Mouse (Mus musculus) MEL (cell line): ENCODE measurements around the gene Emilin2. TPM values are rescaled to one million over a fixed set of nuclear protein-coding genes. Genes with fewer than 3 reads are reported as not detected.

Experiments used
- DNase-seq: peaks from one replicate; pipeline ENCODE4 v3.0.0; 2011; ENCODE audit warnings: low read depth, low spot score
- H3K27ac ChIP-seq: 2 replicates; pipeline ENCODE4 v1.5.1; 2012; ENCODE audit warnings: low read depth, mild to moderate bottlenecking, control low read depth, low read length, moderate library complexity; ENCODE audit not compliant: control insufficient read depth
- H3K27me3 ChIP-seq, 2 experiments: fragments of 150-350 bp in 1 of 2; sonication (generic) in 1 of 2; 2 replicates each; pipeline ENCODE4 v1.6.1; 2012; ENCODE audit warnings: low read length in 2 of 2, mild to moderate bottlenecking in 2 of 2, improper control_type of control experiment in 1 of 2, moderate library complexity in 1 of 2; ENCODE audit not compliant: insufficient read depth in 2 of 2, control insufficient read depth in 1 of 2
- H3K36me3 ChIP-seq, 2 experiments: 2 replicates each; pipeline ENCODE4 v1.6.1; 2012 to 2014; ENCODE audit warnings: low read length in 2 of 2, improper control_type of control experiment in 1 of 2, inconsistent platforms in 1 of 2, mild to moderate bottlenecking in 1 of 2; ENCODE audit not compliant: insufficient read depth in 2 of 2, control insufficient read depth in 1 of 2
- H3K4me1 ChIP-seq, 2 experiments: fragments of 150-350 bp in 1 of 2; sonication (generic) in 1 of 2; 2 replicates each; pipeline ENCODE4 v1.6.1; 2012; ENCODE audit warnings: low read length in 2 of 2, improper control_type of control experiment in 1 of 2, mild to moderate bottlenecking in 1 of 2; ENCODE audit not compliant: insufficient read depth in 2 of 2, control insufficient read depth in 1 of 2
- H3K4me3 ChIP-seq, 2 experiments: fragments of 150-350 bp in 1 of 2; sonication (generic) in 1 of 2; 2 replicates each; pipeline ENCODE4 v1.5.1; 2012; ENCODE audit warnings: low read depth in 2 of 2, low read length in 2 of 2, mild to moderate bottlenecking in 2 of 2, moderate library complexity in 2 of 2, control low read depth in 1 of 2, improper control_type of control experiment in 1 of 2; ENCODE audit not compliant: control insufficient read depth in 1 of 2, insufficient read depth in 1 of 2
- H3K79me2 ChIP-seq: 2 replicates; pipeline ENCODE4 v1.6.1; 2012; ENCODE audit warnings: mild to moderate bottlenecking, low read length, moderate library complexity; ENCODE audit not compliant: control insufficient read depth, poor library complexity, insufficient read depth
- H3K9ac ChIP-seq: 2 replicates; pipeline ENCODE4 v1.6.1; 2012; ENCODE audit warnings: low read depth, mild to moderate bottlenecking, control low read depth, low read length, moderate library complexity; ENCODE audit not compliant: control insufficient read depth, poor library complexity, severe bottlenecking
- H3K9me3 ChIP-seq: fragments of 150-350 bp; sonication (generic); replicated peaks from 2 replicates; pipeline ENCODE4 v1.6.1; 2012; ENCODE audit warnings: mild to moderate bottlenecking, low read length, improper control_type of control experiment, moderate library complexity; ENCODE audit not compliant: insufficient read depth
- BHLHE40 ChIP-seq: IDR thresholded peaks from 2 replicates; pipeline ENCODE4 v1.6.1; 2012; ENCODE audit warnings: low read depth, mild to moderate bottlenecking, inconsistent platforms, low read length, improper control_type of control experiment, borderline replicate concordance
- CHD1 ChIP-seq: IDR thresholded peaks from 2 replicates; pipeline ENCODE4 v1.6.1; 2012; ENCODE audit warnings: low read depth, mild to moderate bottlenecking, inconsistent platforms, low read length, improper control_type of control experiment
- CHD2 ChIP-seq: IDR thresholded peaks from 2 replicates; pipeline ENCODE4 v1.6.1; 2011; ENCODE audit warnings: low read length, improper control_type of control experiment
- CTCF ChIP-seq, 3 experiments: IDR thresholded peaks in 2 of 3; conservative IDR thresholded peaks in 1 of 3; 2 replicates each; pipeline ENCODE4 v1.5.1; 2011 to 2012; ENCODE audit warnings: low read length in 3 of 3, low read depth in 2 of 3, mild to moderate bottlenecking in 2 of 3, improper control_type of control experiment in 1 of 3, inconsistent platforms in 1 of 3, mixed read lengths in 1 of 3, moderate library complexity in 1 of 3; ENCODE audit not compliant: control insufficient read depth in 1 of 3, insufficient read depth in 1 of 3, poor library complexity in 1 of 3, severe bottlenecking in 1 of 3
- ELF1 ChIP-seq: IDR thresholded peaks from 2 replicates; pipeline ENCODE4 v1.6.1; 2014; ENCODE audit warnings: low read depth, mild to moderate bottlenecking, inconsistent platforms, low read length, improper control_type of control experiment, moderate library complexity
- EP300 ChIP-seq, 2 experiments: IDR thresholded peaks; 2 replicates each; pipeline ENCODE4 v1.6.1; 2011; ENCODE audit warnings: improper control_type of control experiment in 2 of 2, low read length in 2 of 2, low read depth in 1 of 2, mild to moderate bottlenecking in 1 of 2
- ETS1 ChIP-seq: IDR thresholded peaks from 2 replicates; pipeline ENCODE4 v1.6.1; 2012; ENCODE audit warnings: low read depth, mild to moderate bottlenecking, inconsistent platforms, low read length, improper control_type of control experiment, moderate library complexity
- GABPA ChIP-seq: IDR thresholded peaks from 2 replicates; pipeline ENCODE4 v1.6.1; 2012; ENCODE audit warnings: low read depth, mild to moderate bottlenecking, inconsistent platforms, low read length, improper control_type of control experiment, moderate library complexity
- GATA1 ChIP-seq: IDR thresholded peaks from 2 replicates; pipeline ENCODE4 v1.6.1; 2011; ENCODE audit warnings: low read depth, low read length, improper control_type of control experiment
- HCFC1 ChIP-seq: IDR thresholded peaks from 2 replicates; pipeline ENCODE4 v1.6.1; 2012; ENCODE audit warnings: low read depth, mild to moderate bottlenecking, inconsistent platforms, low read length, improper control_type of control experiment, moderate library complexity
- JUND ChIP-seq: IDR thresholded peaks from 2 replicates; pipeline ENCODE4 v1.6.1; 2011; ENCODE audit warnings: low read depth, mild to moderate bottlenecking, improper control_type of control experiment, low read length
- KAT2A ChIP-seq: conservative IDR thresholded peaks from 2 replicates; pipeline ENCODE4 v1.6.1; 2012; ENCODE audit warnings: low read depth, low read length, improper control_type of control experiment, inconsistent platforms
- MAFK ChIP-seq: IDR thresholded peaks from 2 replicates; pipeline ENCODE4 v1.6.1; 2011; ENCODE audit warnings: low read depth, mild to moderate bottlenecking, low read length, improper control_type of control experiment, borderline replicate concordance
- MAZ ChIP-seq: IDR thresholded peaks from 2 replicates; pipeline ENCODE4 v1.6.1; 2012; ENCODE audit warnings: low read depth, mild to moderate bottlenecking, inconsistent platforms, low read length, improper control_type of control experiment
- MEF2A ChIP-seq: IDR thresholded peaks from 2 replicates; pipeline ENCODE4 v1.6.1; 2014; ENCODE audit warnings: low read depth, mild to moderate bottlenecking, inconsistent platforms, low read length, improper control_type of control experiment; ENCODE audit not compliant: poor library complexity, insufficient replicate concordance, severe bottlenecking; ENCODE audit errors: extremely low read depth
- MYB ChIP-seq: IDR thresholded peaks from 2 replicates; pipeline ENCODE4 v1.6.1; 2011; ENCODE audit warnings: mild to moderate bottlenecking, low read depth, low read length, improper control_type of control experiment
- NRF1 ChIP-seq: IDR thresholded peaks from 2 replicates; pipeline ENCODE4 v1.6.1; 2014; ENCODE audit warnings: low read depth, mild to moderate bottlenecking, inconsistent platforms, low read length, improper control_type of control experiment, moderate library complexity; ENCODE audit not compliant: poor library complexity, insufficient read depth, severe bottlenecking
- POLR2A ChIP-seq, 2 experiments: IDR thresholded peaks; 2 replicates each; pipeline ENCODE4 v1.6.1; 2011 to 2012; ENCODE audit warnings: low read length in 2 of 2, mild to moderate bottlenecking in 2 of 2, control low read depth in 1 of 2, improper control_type of control experiment in 1 of 2, low read depth in 1 of 2, moderate library complexity in 1 of 2; ENCODE audit not compliant: control insufficient read depth in 1 of 2, insufficient read depth in 1 of 2, poor library complexity in 1 of 2
- POLR2AphosphoS2 ChIP-seq: IDR thresholded peaks from 2 replicates; pipeline ENCODE4 v1.6.1; 2011; ENCODE audit warnings: low read length, improper control_type of control experiment
- POLR2AphosphoS5 ChIP-seq: IDR thresholded peaks from 2 replicates; pipeline ENCODE4 v1.6.1; 2012; ENCODE audit warnings: low read depth, borderline replicate concordance, mild to moderate bottlenecking, inconsistent platforms, low read length, moderate library complexity, mixed read lengths
- RAD21 ChIP-seq: IDR thresholded peaks from 2 replicates; pipeline ENCODE4 v1.6.1; 2011; ENCODE audit warnings: mild to moderate bottlenecking, low read depth, low read length, improper control_type of control experiment
- RCOR1 ChIP-seq: IDR thresholded peaks from 2 replicates; pipeline ENCODE4 v1.6.1; 2012; ENCODE audit warnings: low read depth, mild to moderate bottlenecking, inconsistent platforms, low read length, improper control_type of control experiment
- SIN3A ChIP-seq: IDR thresholded peaks from 2 replicates; pipeline ENCODE4 v1.6.1; 2012; ENCODE audit warnings: low read length, improper control_type of control experiment, inconsistent platforms
- SMC3 ChIP-seq: IDR thresholded peaks from 2 replicates; pipeline ENCODE4 v1.6.1; 2011; ENCODE audit warnings: low read depth, low read length, improper control_type of control experiment
- TAL1 ChIP-seq: IDR thresholded peaks from 2 replicates; pipeline ENCODE4 v1.6.1; 2012; ENCODE audit warnings: mild to moderate bottlenecking, inconsistent platforms, low read length, moderate library complexity, mixed read lengths
- TBP ChIP-seq: IDR thresholded peaks from 2 replicates; pipeline ENCODE4 v1.8.0; 2011; ENCODE audit warnings: low read depth, low read length, improper control_type of control experiment
- TCF12 ChIP-seq: IDR thresholded peaks from 2 replicates; pipeline ENCODE4 v1.6.1; 2014; ENCODE audit warnings: low read depth, mild to moderate bottlenecking, inconsistent platforms, low read length, improper control_type of control experiment, moderate library complexity
- UBTF ChIP-seq: IDR thresholded peaks from 2 replicates; pipeline ENCODE4 v1.6.1; 2012; ENCODE audit warnings: low read depth, mild to moderate bottlenecking, inconsistent platforms, low read length, improper control_type of control experiment, moderate library complexity, borderline replicate concordance; ENCODE audit not compliant: insufficient read depth
- USF1 ChIP-seq: IDR thresholded peaks from 2 replicates; pipeline ENCODE4 v1.6.1; 2014; ENCODE audit warnings: low read depth, mild to moderate bottlenecking, inconsistent platforms, low read length, improper control_type of control experiment, moderate library complexity
- USF2 ChIP-seq, 2 experiments: IDR thresholded peaks; 2 replicates each; pipeline ENCODE4 v1.6.1; 2011 to 2012; ENCODE audit warnings: improper control_type of control experiment in 2 of 2, low read length in 2 of 2, borderline replicate concordance in 1 of 2, inconsistent platforms in 1 of 2, low read depth in 1 of 2, mild to moderate bottlenecking in 1 of 2; ENCODE audit not compliant: insufficient read depth in 1 of 2
- ZC3H11A ChIP-seq: IDR thresholded peaks from 2 replicates; pipeline ENCODE4 v1.6.1; 2012; ENCODE audit warnings: low read depth, mild to moderate bottlenecking, inconsistent platforms, low read length, improper control_type of control experiment
- ZKSCAN1 ChIP-seq: IDR thresholded peaks from 2 replicates; pipeline ENCODE4 v1.6.1; 2012; ENCODE audit warnings: low read depth, mild to moderate bottlenecking, inconsistent platforms, low read length, improper control_type of control experiment, moderate library complexity
- ZMIZ1 ChIP-seq: IDR thresholded peaks from 2 replicates; pipeline ENCODE4 v1.6.1; 2012; ENCODE audit warnings: low read depth, mild to moderate bottlenecking, inconsistent platforms, low read length, improper control_type of control experiment, moderate library complexity
- ZNF384 ChIP-seq: IDR thresholded peaks from 2 replicates; pipeline ENCODE4 v1.6.1; 2012; ENCODE audit warnings: low read depth, mild to moderate bottlenecking, inconsistent platforms, low read length, improper control_type of control experiment
- polyA plus RNA-seq, 2 experiments: library from polyadenylated mRNA; stranded (reverse) in 1 of 2; unstranded in 1 of 2; fragments of >175 nt in 1 of 2; fragments of >200 nt in 1 of 2; gene quantifications; 2 replicates each; pipeline versions ENCODE4 v1.2.1 to v1.2.4; 2012; ENCODE audit warnings: low replicate concordance in 2 of 2, low read depth in 1 of 2; ENCODE audit not compliant: insufficient read length in 2 of 2, insufficient read depth in 1 of 2, missing spikeins in 1 of 2
- total RNA-seq: library from RNA; depleted of rRNA; stranded (reverse); fragments of 300-350 nt; gene quantifications from 2 replicates; pipeline ENCODE4 v1.2.3, GENCODE M21; 2012; rRNA removed

Gene Emilin2
- 76.6 and 92.6 TPM in 2 replicates for total RNA-seq
- 10 to 100 TPM; 37.4 to 95.5 TPM for polyA plus RNA-seq

DNA sequence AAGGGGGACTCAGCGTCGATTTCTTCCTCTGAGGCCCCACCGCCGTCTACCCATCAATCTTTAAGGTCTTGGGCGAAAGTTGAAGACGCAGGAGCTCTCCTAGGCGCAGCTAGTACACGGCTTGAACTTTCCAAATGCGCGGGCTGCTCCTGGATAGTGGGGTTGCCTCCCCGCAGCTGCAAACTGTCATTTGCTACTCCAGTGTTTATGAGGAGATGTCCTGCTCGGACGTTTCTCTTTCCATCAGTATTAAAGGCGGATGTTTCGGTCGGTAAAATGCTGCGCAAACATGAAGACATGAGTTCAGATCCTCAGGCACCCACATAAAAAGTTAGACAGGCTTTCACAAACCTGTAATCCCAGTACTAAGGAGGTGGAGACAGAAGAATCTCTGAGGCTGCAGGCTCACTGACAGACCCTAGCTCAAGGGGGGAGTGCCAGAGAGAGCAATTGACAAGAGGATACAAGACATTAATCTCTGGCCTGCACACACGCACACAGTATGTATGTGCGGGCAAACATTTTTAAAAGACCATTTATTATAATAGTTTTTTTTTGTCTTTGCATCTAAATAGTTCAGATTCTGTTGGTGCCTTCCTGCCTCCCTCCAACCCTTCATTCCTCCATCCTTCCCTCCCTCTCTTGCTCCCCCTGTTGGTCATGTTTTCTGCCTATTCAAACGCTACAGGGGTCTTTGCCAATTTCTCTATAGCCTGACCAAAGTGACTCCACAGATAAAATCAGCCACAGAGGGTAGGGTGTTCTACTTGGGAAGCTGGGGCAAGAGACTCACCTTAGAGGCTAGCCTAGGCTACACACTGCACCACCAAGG, at the start of gene Emilin2:
Emilin2 (minus strand) TSS at position 639 of the 832 bp plus-strand sequence.
- no peaks in the 10 kb centered on the region for H3K27me3 ChIP-seq
- peak; percentile 88 for DNase-seq
- peaks cover 0 to 10% of the 10 kb centered on the region in 2 experiments; a peak in 3 of 4 replicates for H3K4me1 ChIP-seq
- H3K79me2 ChIP-seq = peaks cover 29% of the 10 kb centered on the region
- H3K27ac ChIP-seq = peak within 1 kb of the TSS; percentile 63
- peak within 1 kb of the TSS; percentile 60 to 96 for H3K4me3 ChIP-seq
- H3K9ac ChIP-seq = peak within 1 kb of the TSS; percentile 70
- TF ChIP-seq EP300 (IDR thresholded peaks at IDR 0.05; ENCODE audit: low read depth in 1 of 2, low read length in 2 of 2) (no peak), GABPA (no peak), POLR2AphosphoS5 (no peak), SIN3A (peak; percentile 80; the same call in 1 of the 2 replicates), BHLHE40 (no peak; the same call in 1 of the 2 replicates), ELF1 (0 out of 2 replicates have a peak, but pooled peaks have one; percentile 14), MYB (no peak), JUND (no peak), TCF12 (no peak), CTCF (IDR thresholded peaks at IDR 0.05 in 2 of 3, conservative IDR thresholded peaks at IDR 0.05 in 1 of 3; ENCODE audit: control insufficient read depth in 1 of 3, insufficient read depth in 1 of 3, low read depth in 2 of 3, low read length in 3 of 3, poor library complexity in 1 of 3, severe bottlenecking in 1 of 3) (peak; percentile 55 to 80 (median 73)), ZC3H11A (peak; percentile 41), ZMIZ1 (no peak), HCFC1 (0 out of 2 replicates have a peak, but pooled peaks have one; percentile 5), CHD1 (peak; percentile 49; the same call in 1 of the 2 replicates), POLR2A (IDR thresholded peaks at IDR 0.05; ENCODE audit: control insufficient read depth in 1 of 2, insufficient read depth in 1 of 2, low read depth in 1 of 2, low read length in 2 of 2, poor library complexity in 1 of 2) (no peak), ETS1 (0 out of 2 replicates have a peak, but pooled peaks have one; percentile 7), CHD2 (no peak), ZKSCAN1 (no peak), GATA1 (no peak; the same call in 1 of the 2 replicates), USF2 (IDR thresholded peaks at IDR 0.05; ENCODE audit: borderline replicate concordance in 1 of 2, insufficient read depth in 1 of 2, low read depth in 1 of 2, low read length in 2 of 2) (no peak), RCOR1 (no peak), TAL1 (no peak), MAFK (no peak), ZNF384 (no peak), MAZ (peak; percentile 49; the same call in 1 of the 2 replicates), POLR2AphosphoS2 (no peak), SMC3 (peak; percentile 77), NRF1 (no peak), MEF2A (no peak), UBTF (no peak), KAT2A (no peak), TBP (0 out of 2 replicates have a peak, but pooled peaks have one; percentile 41), RAD21 (peak; percentile 52), USF1 (no peak)
- H3K9me3 ChIP-seq = no peaks in the 10 kb centered on the region
- peaks cover 4 to 10% of the 10 kb centered on the region in 2 experiments; a peak in 2 of 4 replicates for H3K36me3 ChIP-seq
